Comparison of ENCODE assay signal across 9 mouse cellular contexts in the genomic region with DNA sequence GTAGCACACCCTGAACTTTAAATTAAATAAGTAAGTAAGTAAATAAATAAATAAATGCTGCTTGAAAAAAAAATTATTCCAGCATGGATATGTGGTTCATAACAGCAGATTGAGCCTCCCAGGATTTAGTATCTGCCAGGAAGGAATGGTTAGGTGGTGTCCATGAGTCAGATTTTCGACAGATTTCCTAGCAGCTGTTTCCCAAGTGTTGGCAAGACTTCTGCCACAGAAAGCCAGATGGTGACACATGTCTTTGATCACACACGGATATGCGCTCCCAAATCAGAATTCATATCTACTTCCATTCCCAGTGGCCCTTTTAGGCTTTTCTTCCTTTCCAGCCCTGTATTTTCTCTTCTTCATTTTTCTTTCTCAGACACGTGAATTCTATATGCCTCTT. TPM values are rescaled to one million over a fixed set of nuclear protein-coding genes. Genes with fewer than 3 reads are reported as not detected.
DNase-seq lines count a peak whose midpoint lies in the region; ATAC-seq and TF ChIP-seq lines count a peak whose summit lies in the region.
"Had no signal": no experiment of that assay in that cellular context is flagged by ENCODE, and none has a peak within 500 bp of the region (broad histone marks: within the 10 kb centered on the region; RNA-seq: fewer than 3 reads in every experiment).

No protein-coding gene starts in this region.

- peak; percentile 69 for DNase-seq in hindbrain, postnatal 0 days (ENCODE audit: low spot score)
- no peak for DNase-seq in hindbrain, embryonic 11.5 days (ENCODE audit: low spot score)
- peak; percentile 61 for DNase-seq in adrenal gland, postnatal 14 days
- DNase-seq in frontal cortex, postnatal 36 days (ENCODE audit: low spot score in 2 of 2) = peak; percentile 63 to 91
- DNase-seq in left cerebral cortex, postnatal 14 days (ENCODE audit: low spot score in 2 of 2) = peak; percentile 70 to 81
- no peak for DNase-seq in kidney, adult 18-20 months
- no peak for DNase-seq in kidney, postnatal 25 days
- DNase-seq in thymus, postnatal 36 days = no peak

- no peak for ATAC-seq in hindbrain, postnatal 0 days
- no peak for ATAC-seq in hindbrain, embryonic 11.5 days (ENCODE audit: low FRiP score)

- H3K9me3 ChIP-seq in hindbrain, postnatal 0 days (ENCODE audit: low read length) = no peaks in the 10 kb centered on the region
- H3K9me3 ChIP-seq in hindbrain, embryonic 11.5 days (ENCODE audit: control insufficient read depth, low read length) = no peaks in the 10 kb centered on the region
- H3K9me3 ChIP-seq: embryonic facial prominence, embryonic 12.5 days had no signal

- H3K9ac ChIP-seq in hindbrain, postnatal 0 days (replicated peaks; ENCODE audit: low read length) = no peak overlapping the region
- no peak overlapping the region for H3K9ac ChIP-seq in hindbrain, embryonic 11.5 days (ENCODE audit: low read depth, low read length)
- H3K9ac ChIP-seq: embryonic facial prominence, embryonic 12.5 days had no signal

- WGBS in hindbrain, postnatal 0 days = 45% methylated on average over 4 of the region's 4 CpGs
- 79% methylated on average over 4 of the region's 4 CpGs for WGBS in hindbrain, embryonic 11.5 days

- H3K4me2 ChIP-seq in hindbrain, postnatal 0 days (ENCODE audit: low read depth, low read length) = no peak overlapping the region
- H3K4me2 ChIP-seq in hindbrain, embryonic 11.5 days (replicated peaks; ENCODE audit: low read depth, low read length) = no peak overlapping the region
- H3K4me2 ChIP-seq: embryonic facial prominence, embryonic 12.5 days had no signal

- no peaks in the 10 kb centered on the region for H3K36me3 ChIP-seq in hindbrain, postnatal 0 days (ENCODE audit: insufficient read depth, low read length)
- H3K36me3 ChIP-seq in hindbrain, embryonic 11.5 days (ENCODE audit: control insufficient read depth, insufficient read depth, low read length) = no peaks in the 10 kb centered on the region
- H3K36me3 ChIP-seq: embryonic facial prominence, embryonic 12.5 days had no signal

- H3K27me3 ChIP-seq in hindbrain, postnatal 0 days (ENCODE audit: insufficient read depth, low read length) = no peaks in the 10 kb centered on the region
- H3K27me3 ChIP-seq in hindbrain, embryonic 11.5 days (ENCODE audit: control insufficient read depth, insufficient read depth, low read length) = no peaks in the 10 kb centered on the region
- H3K27me3 ChIP-seq: embryonic facial prominence, embryonic 12.5 days had no signal

- H3K4me3 ChIP-seq in hindbrain, postnatal 0 days (ENCODE audit: low read length) = no peak overlapping the region
- H3K4me3 ChIP-seq in hindbrain, embryonic 11.5 days (ENCODE audit: low read depth, low read length) = no peak overlapping the region
- H3K4me3 ChIP-seq: embryonic facial prominence, embryonic 12.5 days had no signal

- no peak for TF ChIP-seq CTCF in hindbrain, postnatal 0 days (IDR thresholded peaks at IDR 0.05; ENCODE audit: low read depth)

- H3K4me1 ChIP-seq in hindbrain, postnatal 0 days (ENCODE audit: insufficient read depth, low read length) = no peaks in the 10 kb centered on the region
- H3K4me1 ChIP-seq in hindbrain, embryonic 11.5 days (replicated peaks; ENCODE audit: control insufficient read depth, insufficient read depth, low read length) = no peaks in the 10 kb centered on the region

- intact Hi-C loops in left cerebral cortex, postnatal 14 days (cut with DNase I) = no loop called here

- no peak overlapping the region for H3K27ac ChIP-seq in hindbrain, postnatal 0 days
- H3K27ac ChIP-seq in hindbrain, embryonic 11.5 days (ENCODE audit: low read depth, low read length) = no peak overlapping the region
- H3K27ac ChIP-seq: embryonic facial prominence, embryonic 12.5 days had no signal

RNA-seq across cellular contexts. Expression of a gene that starts 28.5 kb away (rescaled TPM):
- total RNA-seq in hindbrain, postnatal 0 days (2014; rRNA removed) = 40.2 and 43.4 TPM in 2 replicates
- 21.8 and 22.6 TPM in 2 replicates for polyA plus RNA-seq in hindbrain, postnatal 0 days (2015; fragmentation: Nextera tagmentation; extraction: Ambion mirVana)
- polyA plus RNA-seq in hindbrain, embryonic 11.5 days (2014; fragmentation: Nextera tagmentation; extraction: Ambion mirVana) = 31.7 and 33.4 TPM in 2 replicates
- 77.1 and 104 TPM in 2 replicates for total RNA-seq in adrenal gland, postnatal 14 days (2021)
- total RNA-seq in left cerebral cortex, postnatal 14 days (2021) = 10 to 100 TPM; 73.0 to 75.0 TPM

Comparison
In these comparisons a context has a peak if more than half of its experiments do, and no peak if none do; other contexts are left out.
1. DNase-seq: peak in hindbrain, postnatal 0 days (single experiment), adrenal gland, postnatal 14 days (single experiment), frontal cortex, postnatal 36 days (2 of 2) and left cerebral cortex, postnatal 14 days (2 of 2); none in hindbrain, embryonic 11.5 days (single experiment), kidney, adult 18-20 months (single experiment), kidney, postnatal 25 days (0 of 2) and thymus, postnatal 36 days (0 of 2).